Mouse (Mus musculus) erythroblast, embryonic 14.5 days (primary cell): ENCODE measurements around the gene Klc3. TPM values are rescaled to one million over a fixed set of nuclear protein-coding genes. Genes with fewer than 3 reads are reported as not detected.
A peak's percentile ranks its signal among the peaks of the same experiment; 100 is the strongest.

Source experiments
- H3K27me3 ChIP-seq: 2 replicates; pipeline ENCODE4 v1.6.1; 2012; ENCODE audit warnings: inconsistent platforms; ENCODE audit not compliant: control insufficient read depth
- H3K36me3 ChIP-seq: 2 replicates; pipeline ENCODE4 v1.6.1; 2012; ENCODE audit warnings: mild to moderate bottlenecking, inconsistent platforms; ENCODE audit not compliant: control insufficient read depth
- H3K4me1 ChIP-seq: 2 replicates; pipeline ENCODE4 v1.6.1; 2012; ENCODE audit warnings: inconsistent platforms; ENCODE audit not compliant: control insufficient read depth
- H3K4me3 ChIP-seq: replicated peaks from 2 replicates; pipeline ENCODE3; 2012; ENCODE audit warnings: moderate library complexity, mild to moderate bottlenecking, inconsistent platforms
- H3K9me3 ChIP-seq: 2 replicates; pipeline ENCODE4 v1.6.1; 2012; ENCODE audit warnings: low read length, inconsistent platforms, mixed read lengths; ENCODE audit not compliant: control insufficient read depth
- GATA1 ChIP-seq: IDR thresholded peaks from 2 replicates; pipeline ENCODE4 v1.6.1; 2012; ENCODE audit warnings: low read length, inconsistent platforms, mixed read lengths
- TAL1 ChIP-seq: IDR thresholded peaks from 3 replicates; pipeline ENCODE4 v1.6.1; 2012; ENCODE audit warnings: low read length, inconsistent platforms, mixed read lengths
- polyA plus RNA-seq: library from polyadenylated mRNA; stranded (reverse); fragments of >175 nt; gene quantifications from 2 replicates; pipeline ENCODE4 v1.2.3, GENCODE M21; 2012

Klc3 gene
- polyA plus RNA-seq, 1 experiment = not detected

DNA sequence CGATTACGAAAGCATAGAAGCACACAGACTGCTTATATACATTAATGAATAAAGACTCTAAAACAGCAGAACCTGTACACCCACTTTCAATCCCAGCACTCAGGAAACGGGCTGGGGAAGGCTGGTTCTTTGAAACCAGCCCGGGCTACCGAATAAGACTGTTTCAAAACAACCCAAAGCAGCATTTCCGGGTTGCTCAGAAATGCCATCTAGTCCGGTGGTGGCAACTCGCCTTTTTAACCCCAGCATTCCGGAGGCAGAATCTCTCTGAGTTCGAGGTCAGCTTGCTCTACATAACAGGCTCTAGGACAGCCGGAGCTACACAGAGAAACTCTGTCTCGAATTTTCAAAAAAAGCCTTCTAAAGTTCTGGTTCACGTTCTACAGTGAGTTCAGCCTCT, 45.3 kb downstream of the Klc3 start:
- Histone ChIP-seq H3K27me3 (no peaks in the 10 kb centered on the region), H3K4me1 (peaks cover 54% of the 10 kb centered on the region), H3K36me3 (peaks cover 32% of the 10 kb centered on the region), H3K4me3 (peak overlapping the region; percentile 75), H3K9me3 (no peaks in the 10 kb centered on the region)
- TF ChIP-seq GATA1 (no peak), TAL1 (no peak)

DNA sequence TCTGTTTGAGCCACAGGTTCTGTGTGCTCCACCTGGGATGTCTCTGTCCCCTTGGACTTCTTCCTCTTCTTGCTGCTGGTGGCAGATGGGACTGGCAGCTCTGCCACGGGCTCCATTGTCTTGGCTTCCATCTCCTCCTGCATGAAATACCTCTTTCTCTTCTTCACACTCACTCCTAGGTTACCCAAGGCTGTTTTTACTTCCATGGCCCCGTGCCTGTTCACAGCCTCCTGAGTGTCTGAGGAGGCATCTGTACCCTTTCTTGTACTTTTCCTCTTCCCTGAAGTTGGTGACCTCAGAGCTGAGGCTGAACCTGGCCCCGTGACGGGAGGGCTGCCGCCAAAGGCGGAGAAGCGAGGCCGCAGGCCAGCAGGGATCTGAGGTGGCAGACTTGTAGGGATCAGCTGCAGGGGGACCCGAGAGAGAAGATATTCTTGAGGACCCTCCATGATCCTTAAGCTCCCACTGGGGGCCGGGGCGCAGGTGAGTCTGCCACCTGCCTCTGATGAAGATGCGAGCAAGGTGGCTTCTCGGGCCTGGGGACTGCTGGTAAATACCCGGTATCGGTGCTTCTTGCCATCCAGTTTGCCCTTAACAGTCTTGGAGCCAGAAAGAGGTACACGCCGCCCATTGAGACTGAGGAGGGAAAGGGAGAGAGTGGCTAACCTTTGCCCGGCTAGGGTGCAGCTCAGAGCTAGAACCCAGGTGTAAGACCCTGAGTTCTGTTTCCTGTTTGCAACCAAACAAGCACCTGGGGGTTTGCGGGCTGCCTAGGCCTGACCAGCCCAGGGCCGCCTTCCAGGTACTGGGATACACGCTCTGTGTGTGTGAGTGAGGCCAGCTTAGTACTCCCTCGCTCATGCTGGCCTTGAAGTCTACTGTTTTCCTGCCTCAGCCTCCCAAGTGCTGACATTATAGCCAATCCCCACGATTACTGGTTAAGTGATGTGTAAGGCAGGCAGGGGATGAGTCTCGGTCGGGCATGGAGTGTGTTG, 46.2 kb downstream of the Klc3 start:
- H3K36me3 ChIP-seq = peaks cover 32% of the 10 kb centered on the region
- H3K27me3 ChIP-seq = no peaks in the 10 kb centered on the region
- TF ChIP-seq GATA1 (no peak), TAL1 (no peak)
- H3K9me3 ChIP-seq = no peaks in the 10 kb centered on the region
- peaks cover 49% of the 10 kb centered on the region for H3K4me1 ChIP-seq
- H3K4me3 ChIP-seq = peak overlapping the region; percentile 75

DNA sequence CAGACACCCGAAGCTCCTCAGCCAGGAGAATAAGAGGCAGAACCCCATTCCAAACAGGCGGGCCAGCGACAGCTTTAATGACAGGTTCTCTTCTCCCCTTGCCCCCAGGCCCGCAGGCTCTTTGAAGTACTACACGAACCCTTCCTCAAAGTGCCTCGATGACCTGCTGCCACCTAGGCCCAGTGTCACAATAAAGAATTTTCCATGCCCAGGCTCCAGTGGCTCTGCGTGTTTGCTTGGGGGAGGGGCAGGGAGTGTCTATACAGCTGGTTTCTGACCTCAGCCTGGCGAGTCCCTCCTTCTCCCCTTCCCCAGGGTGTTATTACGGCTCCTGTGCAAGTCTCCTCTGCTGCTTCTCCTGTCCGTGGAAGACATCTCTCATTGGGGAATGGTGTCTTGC, 47.6 kb downstream of the Klc3 start:
- H3K9me3 ChIP-seq = no peaks in the 10 kb centered on the region
- H3K4me1 ChIP-seq = peaks cover 36% of the 10 kb centered on the region
- H3K36me3 ChIP-seq = peaks cover 32% of the 10 kb centered on the region
- TF ChIP-seq TAL1 (no peak), GATA1 (no peak)
- no peak overlapping the region for H3K4me3 ChIP-seq
- H3K27me3 ChIP-seq = no peaks in the 10 kb centered on the region

DNA sequence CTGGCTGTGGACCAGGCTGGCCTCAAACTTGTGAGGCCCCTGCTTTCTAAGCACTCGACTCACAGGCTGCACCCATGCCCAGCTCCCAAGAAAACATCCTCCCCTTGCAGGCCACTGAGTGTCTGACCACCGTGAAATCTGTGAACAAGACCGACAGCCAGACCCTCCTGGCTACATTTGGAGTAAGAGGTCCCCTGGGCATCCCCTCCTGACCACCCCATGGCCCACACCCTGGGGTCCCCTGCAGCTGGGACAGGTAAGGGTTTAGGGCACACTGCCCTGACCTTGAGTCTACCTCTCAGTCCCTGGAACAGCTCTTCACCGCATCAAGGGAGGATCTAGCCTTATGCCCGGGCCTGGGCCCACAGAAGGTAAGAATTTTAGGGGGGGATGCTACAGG, 48.9 kb downstream of the Klc3 start:
- Histone ChIP-seq H3K4me3 (no peak overlapping the region), H3K9me3 (no peaks in the 10 kb centered on the region), H3K27me3 (no peaks in the 10 kb centered on the region), H3K4me1 (peaks cover 22% of the 10 kb centered on the region), H3K36me3 (peaks cover 35% of the 10 kb centered on the region)
- TF ChIP-seq TAL1 = no peak
- no peak for TF ChIP-seq GATA1

DNA sequence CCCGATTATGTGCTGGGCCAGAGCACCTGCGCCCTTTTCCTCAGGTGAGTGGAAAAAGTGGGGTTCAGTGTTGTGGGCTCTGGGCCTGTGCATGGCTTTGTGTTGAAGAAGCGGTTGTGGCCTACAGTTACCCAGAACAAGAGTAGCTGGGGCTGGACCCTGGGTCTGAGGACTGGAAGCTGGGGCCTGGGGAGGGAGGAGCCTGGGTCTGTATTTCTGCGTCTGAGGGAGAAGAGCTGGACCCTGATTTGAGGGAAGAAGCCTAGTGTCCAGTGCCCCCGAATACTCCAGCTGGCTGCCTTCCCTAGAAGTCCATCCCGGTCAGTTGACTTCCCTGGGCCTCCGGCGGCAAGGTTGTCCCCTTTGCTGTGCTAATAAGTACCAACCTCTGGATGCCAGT, 53.7 kb downstream of the Klc3 start:
- TF ChIP-seq TAL1 (no peak), GATA1 (no peak)
- H3K27me3 ChIP-seq = no peaks in the 10 kb centered on the region
- H3K4me3 ChIP-seq = no peak overlapping the region
- H3K4me1 ChIP-seq = peaks cover 7% of the 10 kb centered on the region
- H3K36me3 ChIP-seq = peaks cover 11% of the 10 kb centered on the region
- no peaks in the 10 kb centered on the region for H3K9me3 ChIP-seq

DNA sequence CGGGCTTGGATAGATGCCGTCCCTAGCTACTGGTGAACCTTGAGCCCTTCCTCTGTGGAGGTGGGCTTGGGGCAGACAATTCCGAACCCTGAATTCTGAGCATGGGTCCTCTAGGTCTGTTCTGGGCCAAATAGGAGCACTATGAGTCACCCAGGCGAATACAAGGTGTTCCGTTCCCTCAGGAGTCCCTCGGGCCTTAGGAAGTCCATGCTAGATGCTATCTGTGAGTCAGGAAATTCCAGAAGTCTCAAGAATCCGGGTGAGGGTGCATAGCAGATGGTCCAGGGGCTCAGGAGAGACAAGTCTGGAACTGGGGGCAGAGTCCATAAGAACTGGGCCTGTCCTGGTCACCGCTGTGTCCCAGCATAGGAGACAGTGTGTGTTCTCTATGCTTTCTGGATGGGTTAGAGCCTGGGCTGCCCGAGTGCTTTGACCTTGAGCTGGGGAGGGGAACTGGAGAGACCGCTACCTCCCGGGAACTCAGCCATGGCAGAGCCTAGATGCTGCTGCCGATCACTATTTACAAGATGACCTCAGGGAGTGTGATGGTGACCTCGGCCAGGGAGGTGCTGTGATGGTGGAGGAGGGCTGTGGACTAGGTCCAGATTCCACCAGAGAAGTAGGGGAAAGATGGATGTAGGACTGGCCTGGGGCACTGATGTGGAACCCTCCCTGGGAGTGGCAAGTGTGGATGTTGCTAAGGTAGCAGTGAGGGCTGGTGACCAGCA, 54.6 kb downstream of the Klc3 start:
- TF ChIP-seq GATA1 = no peak
- TF ChIP-seq TAL1 = no peak
- no peak overlapping the region for H3K4me3 ChIP-seq
- H3K4me1 ChIP-seq = peaks cover 16% of the 10 kb centered on the region
- H3K36me3 ChIP-seq = peaks cover 6% of the 10 kb centered on the region
- peaks cover 5% of the 10 kb centered on the region for H3K27me3 ChIP-seq
- no peaks in the 10 kb centered on the region for H3K9me3 ChIP-seq

DNA sequence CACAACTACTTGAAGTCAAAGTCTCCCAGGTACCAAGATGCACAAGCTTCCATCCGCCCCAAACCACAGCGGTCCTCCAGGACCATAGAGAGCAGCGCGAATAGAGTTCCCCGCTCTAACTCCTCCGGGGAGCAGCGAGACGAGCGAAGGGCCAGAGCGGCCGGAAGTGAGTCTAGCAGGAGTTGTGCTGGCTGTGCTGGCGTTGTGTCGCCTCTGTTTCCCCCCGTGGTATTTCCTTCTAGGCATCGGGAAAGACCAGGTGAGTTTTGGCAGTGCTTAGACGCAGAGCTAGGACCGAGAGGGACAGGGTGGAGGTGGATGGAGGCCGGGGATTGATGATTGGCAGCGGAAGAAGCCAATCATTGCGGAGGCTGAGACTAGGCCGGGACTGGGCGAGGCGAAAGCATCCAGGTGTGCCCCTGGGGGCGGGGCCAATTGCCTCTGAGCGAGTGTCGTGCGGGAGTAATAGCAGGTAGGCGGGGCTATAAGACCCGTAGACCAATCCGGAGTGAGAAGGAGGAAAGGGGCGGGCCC, 58.9 kb downstream of the Klc3 start:
- no peaks in the 10 kb centered on the region; the same call in 1 of the 2 replicates for H3K36me3 ChIP-seq
- no peaks in the 10 kb centered on the region for H3K9me3 ChIP-seq
- TF ChIP-seq TAL1 = no peak
- peaks cover 29% of the 10 kb centered on the region for H3K4me1 ChIP-seq
- peaks cover 47% of the 10 kb centered on the region for H3K27me3 ChIP-seq
- peak overlapping the region; percentile 67 for H3K4me3 ChIP-seq

Other genes with a start within 250 kb of the Klc3 start
- not detected in 2 replicates for gene Gipr, start 238.0 kb downstream of the Klc3 start, polyA plus RNA-seq
- 0.25 and 0.57 TPM in 2 replicates for gene Eml2, start 227.7 kb downstream of the Klc3 start, polyA plus RNA-seq
- gene Gpr4, start 191.6 kb downstream of the Klc3 start, polyA plus RNA-seq = not detected in 2 replicates
- gene Opa3, start 175.8 kb downstream of the Klc3 start, polyA plus RNA-seq = 2.1 and 2.3 TPM in 2 replicates
- 17.7 TPM in 2 replicates for gene Vasp, start 132.3 kb downstream of the Klc3 start, polyA plus RNA-seq
- not detected in 2 replicates for gene Ppm1n, start 124.0 kb downstream of the Klc3 start, polyA plus RNA-seq
- gene Rtn2, start 121.5 kb downstream of the Klc3 start, polyA plus RNA-seq = 0.29 and 0.44 TPM in 2 replicates
- gene Fosb, start 94.1 kb downstream of the Klc3 start, polyA plus RNA-seq = 7.8 and 8.8 TPM in 2 replicates
- gene Ercc1, start 59.3 kb downstream of the Klc3 start, polyA plus RNA-seq = 3.4 and 3.6 TPM in 2 replicates
- 0.70 and 0.83 TPM in 2 replicates for gene Cd3eap, start 44.6 kb downstream of the Klc3 start, polyA plus RNA-seq
- gene Ppp1r13l, start 44.4 kb downstream of the Klc3 start, polyA plus RNA-seq = 0.96 and 1.0 TPM in 2 replicates
- gene Ercc2, start 22.1 kb downstream of the Klc3 start, polyA plus RNA-seq = 1.4 and 1.6 TPM in 2 replicates
- gene Ckm, start 672 bp upstream of the Klc3 start, polyA plus RNA-seq = not detected in 2 replicates
- gene Mark4, start 54.7 kb upstream of the Klc3 start, polyA plus RNA-seq = 0.45 and 0.52 TPM in 2 replicates
- 0.01 and 0.04 TPM in 2 replicates for gene Exoc3l2, start 59.2 kb upstream of the Klc3 start, polyA plus RNA-seq
- gene Bloc1s3, start 104.3 kb upstream of the Klc3 start, polyA plus RNA-seq = 0.46 and 0.49 TPM in 2 replicates
- 10.9 and 13.1 TPM in 2 replicates for gene Trappc6a, start 104.3 kb upstream of the Klc3 start, polyA plus RNA-seq
- 0.02 TPM in 1 of 2 replicates, not detected in the other for gene Nkpd1, start 113.7 kb upstream of the Klc3 start, polyA plus RNA-seq
- gene Ppp1r37, start 159.0 kb upstream of the Klc3 start, polyA plus RNA-seq = 26.4 and 32.4 TPM in 2 replicates
- gene Zfp296, start 173.2 kb upstream of the Klc3 start, polyA plus RNA-seq = 0.14 and 0.16 TPM in 2 replicates
- 12.9 and 13.5 TPM in 2 replicates for gene Gemin7, start 173.5 kb upstream of the Klc3 start, polyA plus RNA-seq
- gene Clasrp, start 200.4 kb upstream of the Klc3 start, polyA plus RNA-seq = 10.2 and 11.9 TPM in 2 replicates
- gene Relb, start 225.3 kb upstream of the Klc3 start, polyA plus RNA-seq = 0.32 and 0.48 TPM in 2 replicates